Mouse (Mus musculus) heart, postnatal 14 days (tissue): ENCODE data around the gene Ppm1a. TPM values are rescaled to one million over a fixed set of nuclear protein-coding genes. Genes with fewer than 3 reads are reported as not detected.

ENCODE experiments used
- total RNA-seq, 2 experiments: library from RNA; stranded (reverse); gene quantifications; 2 replicates each; pipeline ENCODE4 v1.2.3; 2021

Ppm1a gene
- total RNA-seq, 2 experiments from 2014 or later: 203 to 208 TPM

Other genes with a start within 250 kb of the Ppm1a start
- gene Pcnx4, start 221.1 kb upstream of the Ppm1a start, total RNA-seq: 1 to 10 TPM; 3.4 to 3.5 TPM
- not detected for gene Gm4756, start 107.8 kb upstream of the Ppm1a start, total RNA-seq
- gene Dhrs7, start 92.5 kb upstream of the Ppm1a start, total RNA-seq: 100 to 1,000 TPM in 1 of 2 experiments, 10 to 100 TPM in 1; 94.6 to 114 TPM
- gene Six6, start 182.4 kb downstream of the Ppm1a start, total RNA-seq: not detected
- under 1 TPM; 0.41 to 0.46 TPM for gene 4930447C04Rik, start 183.3 kb downstream of the Ppm1a start, total RNA-seq